Mouse (Mus musculus) G1E (cell line): Measurements from ENCODE around the gene Fsip1. TPM values are rescaled to one million over a fixed set of nuclear protein-coding genes. Genes with fewer than 3 reads are reported as not detected.

Experiments
- ATAC-seq: 2 replicates; pipeline ENCODE4 v1.8.0; 2016; ENCODE audit warnings: mild to moderate bottlenecking; ENCODE audit not compliant: insufficient number of reproducible peaks, poor library complexity, low FRiP score, severe bottlenecking; ENCODE audit errors: extremely low read depth
- DNase-seq: peaks from one replicate; pipeline ENCODE4 v3.0.0; 2012; ENCODE audit warnings: low spot score
- H3K27me3 ChIP-seq: 2 replicates; pipeline ENCODE4 v1.6.1; 2012; ENCODE audit warnings: mild to moderate bottlenecking, low read length, inconsistent platforms; ENCODE audit not compliant: insufficient read depth
- H3K36me3 ChIP-seq: replicated peaks from 2 replicates; pipeline ENCODE3; 2012; ENCODE audit warnings: mild to moderate bottlenecking, inconsistent platforms
- H3K4me1 ChIP-seq: 2 replicates; pipeline ENCODE4 v1.6.1; 2012; ENCODE audit warnings: low read depth, low read length, inconsistent platforms, mixed read lengths; ENCODE audit not compliant: insufficient read depth
- H3K4me3 ChIP-seq: 2 replicates; pipeline ENCODE4 v1.5.1; 2012; ENCODE audit warnings: low read depth, mild to moderate bottlenecking, inconsistent platforms, low read length, moderate library complexity, mixed read lengths
- H3K9me3 ChIP-seq: replicated peaks from 2 replicates; pipeline ENCODE4 v1.6.1; 2012; ENCODE audit warnings: inconsistent platforms
- CTCF ChIP-seq: IDR thresholded peaks from 2 replicates; pipeline ENCODE4 v1.5.1; 2012; ENCODE audit warnings: low read depth, low read length, inconsistent platforms, mixed read lengths
- GATA1 ChIP-seq: IDR thresholded peaks from 2 replicates; pipeline ENCODE4 v1.6.1; 2012; ENCODE audit warnings: borderline replicate concordance, low read length, inconsistent platforms, mixed read lengths
- GATA2 ChIP-seq: IDR thresholded peaks from 2 replicates; pipeline ENCODE4 v1.6.1; 2012; ENCODE audit warnings: low read depth, low read length, inconsistent platforms, borderline replicate concordance
- POLR2AphosphoS5 ChIP-seq: IDR thresholded peaks from 2 replicates; pipeline ENCODE4 v1.6.1; 2012; ENCODE audit warnings: low read depth, low read length, inconsistent platforms; ENCODE audit not compliant: insufficient replicate concordance
- TAL1 ChIP-seq: conservative IDR thresholded peaks from 2 replicates; pipeline ENCODE4 v1.6.1; 2012; ENCODE audit warnings: low read depth, low read length, inconsistent platforms, mixed read lengths
- polyA plus RNA-seq: library from polyadenylated mRNA; stranded (reverse); fragments of >175 nt; gene quantifications from 2 replicates; pipeline ENCODE4 v1.2.3, GENCODE M21; 2012
- total RNA-seq, 2 experiments: library from RNA; stranded (forward) in 1 of 2; stranded (reverse) in 1 of 2; fragments of 200-1000 nt in 1 of 2; fragments of >200 nt in 1 of 2; fragmentation: Nextera tagmentation in 1 of 2; gene quantifications; 2 replicates each; pipeline ENCODE4 v1.2.3; 2014 to 2017

Gene Fsip1
- total and polyA plus RNA-seq, 3 experiments = 0.27 TPM; not detected in 2

DNA sequence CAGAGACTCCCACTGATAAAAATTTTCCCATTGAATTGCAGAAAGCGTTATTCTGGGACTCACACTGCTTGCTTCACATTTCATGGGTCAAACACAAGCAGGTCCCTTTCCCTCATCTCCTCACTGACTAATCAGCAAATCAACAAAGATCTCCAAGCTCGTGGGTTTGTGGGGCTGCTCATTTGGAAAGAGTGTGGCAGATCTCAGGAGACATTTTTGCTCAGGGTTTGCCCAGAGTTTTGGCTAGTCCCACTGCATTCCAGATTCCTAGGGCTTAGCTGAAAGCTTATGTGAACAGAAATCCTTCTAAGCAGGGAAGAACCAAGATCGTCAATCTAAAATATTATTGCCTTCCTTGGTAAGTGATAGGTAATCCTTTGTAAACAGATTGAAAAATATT is 172.1 kb downstream of the Fsip1 start:
- Histone ChIP-seq H3K4me1 (no peaks in the 10 kb centered on the region), H3K9me3 (peaks cover 23% of the 10 kb centered on the region), H3K27me3 (no peaks in the 10 kb centered on the region), H3K36me3 (no peaks in the 10 kb centered on the region), H3K4me3 (no peak overlapping the region)
- TF ChIP-seq TAL1 = no peak
- TF ChIP-seq GATA1 = no peak
- no peak for TF ChIP-seq CTCF
- TF ChIP-seq POLR2AphosphoS5 = no peak
- no peak for TF ChIP-seq GATA2
- ATAC-seq (no peak), DNase-seq (no peak)

DNA sequence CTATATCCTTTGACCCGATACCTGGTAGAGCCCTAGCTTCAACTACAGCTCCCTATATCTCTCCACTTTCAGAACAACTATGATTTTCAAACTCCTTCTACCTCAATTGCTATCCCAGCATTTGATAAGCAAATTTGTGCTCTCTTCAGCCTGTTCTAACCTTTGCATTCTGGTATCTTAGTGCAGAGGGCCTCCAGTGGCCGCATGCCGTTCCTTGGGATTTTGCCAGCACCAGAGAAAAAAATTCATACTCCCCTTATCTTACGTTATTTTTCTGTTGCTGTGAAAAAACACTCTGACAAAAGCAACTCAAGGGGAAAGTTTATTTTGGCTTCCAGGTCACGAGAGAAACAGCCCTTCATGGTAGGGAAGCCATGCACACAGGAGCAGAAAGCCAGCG is 173.1 kb downstream of the Fsip1 start:
- ATAC-seq = no peak

DNA sequence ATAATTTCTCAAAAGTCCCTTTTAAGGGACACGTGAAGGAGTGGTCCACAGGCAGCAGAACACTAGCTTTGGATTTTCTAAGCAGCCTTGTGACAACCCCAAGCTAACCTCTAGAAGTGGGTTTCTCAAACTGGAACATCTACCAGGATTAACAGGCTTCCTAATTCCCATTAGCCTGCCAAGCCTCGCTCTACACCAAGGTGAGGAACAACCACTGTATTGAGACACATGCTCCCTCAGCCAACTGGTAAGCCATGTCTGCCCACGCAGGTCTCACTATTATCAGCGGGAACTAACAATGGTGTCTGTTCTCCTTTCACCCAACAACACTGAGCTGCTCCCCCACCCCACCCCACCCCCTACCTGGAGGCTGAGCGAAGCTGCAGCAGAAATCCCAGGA is 175.2 kb downstream of the Fsip1 start:
- H3K4me1 ChIP-seq = no peaks in the 10 kb centered on the region
- no peak for DNase-seq
- ATAC-seq = no peak
- H3K27me3 ChIP-seq = no peaks in the 10 kb centered on the region
- no peaks in the 10 kb centered on the region for H3K36me3 ChIP-seq
- peaks cover 34% of the 10 kb centered on the region for H3K9me3 ChIP-seq
- no peak overlapping the region for H3K4me3 ChIP-seq
- no peak for TF ChIP-seq GATA2
- no peak for TF ChIP-seq TAL1
- TF ChIP-seq CTCF = no peak
- TF ChIP-seq POLR2AphosphoS5 = no peak
- no peak for TF ChIP-seq GATA1

More for the DNA sequence above, 173.1 kb downstream of the Fsip1 start:
- no peak overlapping the region for H3K4me3 ChIP-seq
- peaks cover 29% of the 10 kb centered on the region for H3K9me3 ChIP-seq
- no peaks in the 10 kb centered on the region for H3K4me1 ChIP-seq
- no peaks in the 10 kb centered on the region for H3K27me3 ChIP-seq
- DNase-seq = no peak
- TF ChIP-seq CTCF = no peak
- no peaks in the 10 kb centered on the region for H3K36me3 ChIP-seq

Other genes with a start within 250 kb of the Fsip1 start
- gene Thbs1, start 145.1 kb downstream of the Fsip1 start, total RNA-seq (2014; fragmentation: Nextera tagmentation) = not detected in 2 replicates
- gene Thbs1, start 145.1 kb downstream of the Fsip1 start, total RNA-seq (2017) = under 0.01 TPM in 1 of 2 replicates, not detected in the other
- 0.01 and 0.03 TPM in 2 replicates for gene Thbs1, start 145.1 kb downstream of the Fsip1 start, polyA plus RNA-seq
- gene Gpr176, start 116.5 kb upstream of the Fsip1 start, total RNA-seq (2014; fragmentation: Nextera tagmentation) = not detected in 2 replicates
- gene Gpr176, start 116.5 kb upstream of the Fsip1 start, total RNA-seq (2017) = 0.06 and 0.16 TPM in 2 replicates
- gene Gpr176, start 116.5 kb upstream of the Fsip1 start, polyA plus RNA-seq = not detected in 2 replicates
- 35.4 and 38.2 TPM in 2 replicates for gene Eif2ak4, start 131.7 kb upstream of the Fsip1 start, total RNA-seq (2014; fragmentation: Nextera tagmentation)
- gene Eif2ak4, start 131.7 kb upstream of the Fsip1 start, total RNA-seq (2017) = 23.1 and 23.9 TPM in 2 replicates
- 12.4 TPM in 2 replicates for gene Eif2ak4, start 131.7 kb upstream of the Fsip1 start, polyA plus RNA-seq
- gene Srp14, start 222.7 kb upstream of the Fsip1 start, total RNA-seq (2014; fragmentation: Nextera tagmentation) = 107 and 121 TPM in 2 replicates
- 303 and 317 TPM in 2 replicates for gene Srp14, start 222.7 kb upstream of the Fsip1 start, total RNA-seq (2017)
- 69.1 and 110 TPM in 2 replicates for gene Srp14, start 222.7 kb upstream of the Fsip1 start, polyA plus RNA-seq